Mouse (Mus musculus): ENCODE results near the gene Fnbp1. TPM values are rescaled to one million over a fixed set of nuclear protein-coding genes. Genes with fewer than 3 reads are reported as not detected.
"Not testable (repeated sequence)": the region's sequence is repeated elsewhere in the genome, so short reads cannot be mapped to it uniquely, and the experiment has no call there.

Gene Fnbp1
- polyA plus RNA-seq (2014; fragmentation: Nextera tagmentation; extraction: Ambion mirVana), result 10.8 and 11.5 TPM in 2 replicates

DNA sequence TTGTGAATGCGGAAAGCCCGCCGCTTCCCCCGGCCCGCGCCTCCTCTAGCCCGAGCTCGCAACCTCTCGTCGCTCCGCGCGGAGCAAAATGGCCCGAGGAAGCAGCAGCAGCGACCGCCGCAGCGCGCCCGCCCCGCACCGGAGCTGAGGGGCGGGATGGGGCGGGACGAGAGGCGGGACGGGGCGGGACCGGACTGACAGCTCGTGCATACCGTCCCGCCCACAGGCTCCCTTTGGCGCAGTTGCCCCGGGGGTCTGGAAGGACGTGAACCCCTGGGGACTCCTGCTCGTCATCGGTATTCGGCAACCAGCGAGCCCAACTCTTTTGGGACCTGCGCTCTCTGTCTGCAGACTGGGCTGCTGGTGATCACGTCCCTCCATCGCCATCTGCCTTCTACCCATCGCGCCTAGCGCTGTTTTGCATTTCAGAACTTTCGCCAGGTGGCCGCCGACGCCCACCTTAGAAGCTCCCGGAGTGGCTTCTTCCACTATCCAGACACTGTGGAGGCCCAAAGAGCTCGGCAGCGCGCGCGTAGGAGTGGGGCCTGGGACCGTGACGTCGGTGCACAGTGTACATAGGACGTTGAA lies at the start of gene Fnbp1:
Fnbp1 (minus strand) TSS at position 142 of the 588 bp plus-strand sequence.
- no peaks in the 10 kb centered on the region for H3K9me3 ChIP-seq (ENCODE audit: control insufficient read depth, low read length)
- ATAC-seq (ENCODE audit: low FRiP score) (peak; percentile 95), DNase-seq (ENCODE audit: low spot score, missing footprints) (peak; percentile 98)
- 0 out of 2 replicates have a peak, but pooled peaks cover 3% of the 10 kb centered on the region for H3K4me1 ChIP-seq (ENCODE audit: control insufficient read depth, insufficient read depth, low read length)
- no peaks in the 10 kb centered on the region for H3K36me3 ChIP-seq (ENCODE audit: control insufficient read depth, insufficient read depth, low read length)
- peak within 1 kb of the TSS; percentile 87 for H3K9ac ChIP-seq (ENCODE audit: low read length)
- under 1% methylated on average over 59 of the region's 59 CpGs for WGBS
- peak within 1 kb of the TSS; percentile 83 for H3K4me3 ChIP-seq (ENCODE audit: low read depth, low read length)
- peak within 1 kb of the TSS; percentile 95 for H3K4me2 ChIP-seq
- H3K27me3 ChIP-seq (ENCODE audit: control insufficient read depth, insufficient read depth, low read length), result peaks cover 4% of the 10 kb centered on the region; the same call in 1 of the 2 replicates
- H3K27ac ChIP-seq (ENCODE audit: low read depth, low read length), result peak within 1 kb of the TSS; percentile 25; the same call in 1 of the 2 replicates

DNA sequence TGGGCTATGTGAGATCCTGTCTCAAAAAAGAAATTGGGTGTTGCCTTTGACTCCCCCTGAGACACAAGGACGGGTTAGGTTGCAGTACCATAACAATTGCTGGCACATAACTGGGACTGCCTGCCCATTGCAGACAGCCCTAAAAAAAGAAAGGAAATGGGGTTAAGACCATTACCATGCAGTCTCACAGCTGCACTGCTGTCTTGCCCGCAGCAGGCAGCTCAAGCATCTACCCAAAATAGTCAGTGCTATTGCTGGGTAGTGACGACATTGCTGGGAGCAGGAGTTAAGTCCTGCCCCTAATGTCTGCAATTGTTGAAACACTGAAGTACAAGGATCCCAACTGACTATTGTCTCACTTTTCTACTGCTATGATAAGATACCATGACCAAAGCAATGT lies 47.8 kb upstream of the Fnbp1 start:
- H3K36me3 ChIP-seq (ENCODE audit: control insufficient read depth, insufficient read depth, low read length), result peaks cover 17% of the 10 kb centered on the region; the same call in 1 of the 2 replicates
- H3K27me3 ChIP-seq (ENCODE audit: control insufficient read depth, insufficient read depth, low read length), result no peaks in the 10 kb centered on the region
- H3K9me3 ChIP-seq (ENCODE audit: control insufficient read depth, low read length), result no peaks in the 10 kb centered on the region
- no peak for ATAC-seq (ENCODE audit: low FRiP score)
- no peaks in the 10 kb centered on the region for H3K4me1 ChIP-seq (ENCODE audit: control insufficient read depth, insufficient read depth, low read length)
- H3K27ac ChIP-seq (ENCODE audit: low read depth, low read length), result no peak overlapping the region
- no peak overlapping the region for H3K4me2 ChIP-seq
- no peak for DNase-seq (ENCODE audit: low spot score, missing footprints)
- no peak overlapping the region for H3K9ac ChIP-seq (ENCODE audit: low read length)
- no peak overlapping the region for H3K4me3 ChIP-seq (ENCODE audit: low read depth, low read length)
- whole genome bisulfite sequencing, result 91% methylated on average over 3 of the region's 3 CpGs

DNA sequence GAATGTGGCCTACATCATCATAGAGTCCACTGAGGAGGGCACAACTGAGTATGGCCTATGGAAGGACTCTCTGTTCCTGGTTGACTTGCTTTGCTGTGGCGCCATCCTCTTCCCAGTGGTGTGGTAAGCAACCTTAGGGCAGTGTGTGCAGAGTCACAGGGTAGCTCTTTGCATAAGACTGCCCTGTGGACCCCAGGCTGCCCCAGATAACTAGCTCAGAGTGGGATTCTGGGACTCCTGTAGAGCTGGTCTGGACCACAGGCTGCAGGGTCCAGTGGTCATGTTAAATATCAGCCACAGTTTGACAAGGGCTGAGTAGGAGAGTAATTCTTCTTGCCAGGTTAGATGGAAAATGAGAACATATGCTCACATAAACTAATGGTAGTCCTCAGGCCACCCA lies 46.9 kb upstream of the Fnbp1 start:
- 92% methylated on average over 1 of the region's 1 CpGs for WGBS
- H3K4me2 ChIP-seq, result no peak overlapping the region
- ATAC-seq (ENCODE audit: low FRiP score) (no peak), DNase-seq (ENCODE audit: low spot score, missing footprints) (no peak)
- no peaks in the 10 kb centered on the region for H3K27me3 ChIP-seq (ENCODE audit: control insufficient read depth, insufficient read depth, low read length)
- H3K36me3 ChIP-seq (ENCODE audit: control insufficient read depth, insufficient read depth, low read length), result peaks cover 18% of the 10 kb centered on the region; the same call in 1 of the 2 replicates
- H3K27ac ChIP-seq (ENCODE audit: low read depth, low read length), result no peak overlapping the region
- no peaks in the 10 kb centered on the region for H3K9me3 ChIP-seq (ENCODE audit: control insufficient read depth, low read length)
- no peak overlapping the region for H3K4me3 ChIP-seq (ENCODE audit: low read depth, low read length)
- H3K9ac ChIP-seq (ENCODE audit: low read length), result no peak overlapping the region
- H3K4me1 ChIP-seq (ENCODE audit: control insufficient read depth, insufficient read depth, low read length), result no peaks in the 10 kb centered on the region

DNA sequence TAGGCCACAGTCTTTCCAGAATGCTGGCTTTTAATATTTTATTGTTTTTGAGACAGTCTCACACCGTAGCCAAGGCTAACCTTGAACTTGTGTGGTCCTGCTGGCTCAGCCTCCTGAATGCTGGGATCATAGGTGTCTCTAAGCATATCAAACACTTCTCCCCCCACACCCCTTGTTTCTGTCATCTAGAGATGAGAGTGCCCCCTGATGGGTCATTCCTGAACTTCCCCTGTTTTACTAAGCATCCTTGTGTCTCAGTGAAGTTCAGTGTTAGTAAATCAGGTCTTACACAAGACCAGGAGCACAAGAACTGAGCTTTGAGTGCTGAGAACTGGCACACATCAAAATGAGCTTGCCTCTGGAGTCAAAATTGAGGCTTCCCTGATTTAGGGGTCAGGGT lies 42.0 kb upstream of the Fnbp1 start:
- peaks cover 19% of the 10 kb centered on the region; the same call in 1 of the 2 replicates for H3K36me3 ChIP-seq (ENCODE audit: control insufficient read depth, insufficient read depth, low read length)
- ATAC-seq (ENCODE audit: low FRiP score), result no peak
- WGBS, result 95% methylated on average over 1 of the region's 1 CpGs

DNA sequence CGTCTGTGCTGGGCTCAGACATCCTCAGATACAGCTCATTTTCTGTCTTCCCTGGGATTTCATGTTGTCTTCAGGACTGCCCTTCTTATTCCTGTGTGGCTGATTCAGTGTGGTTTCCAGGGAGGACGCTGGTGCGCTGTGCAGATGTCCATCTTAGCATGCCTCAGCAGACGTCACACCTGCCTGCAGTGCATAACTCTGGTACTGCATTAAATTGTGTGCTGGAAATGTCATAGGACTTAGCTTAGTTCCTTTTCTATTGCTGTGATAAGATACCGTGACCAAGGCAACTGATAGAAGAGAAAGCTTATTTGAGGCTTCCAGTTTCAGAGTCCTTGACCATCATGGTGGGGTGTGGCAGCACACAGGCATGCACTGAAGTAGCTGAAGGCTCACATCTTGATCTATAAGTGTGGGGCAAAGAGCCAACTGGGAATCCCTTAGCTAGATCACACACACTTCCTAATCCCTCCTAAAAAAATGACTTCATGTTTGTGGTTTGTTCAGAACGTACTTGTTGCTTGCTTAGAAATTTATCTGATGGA lies 41.0 kb upstream of the Fnbp1 start:
- H3K4me3 ChIP-seq (ENCODE audit: low read depth, low read length), result no peak overlapping the region
- no peak for ATAC-seq (ENCODE audit: low FRiP score)
- H3K9ac ChIP-seq (ENCODE audit: low read length), result no peak overlapping the region
- no peaks in the 10 kb centered on the region for H3K4me1 ChIP-seq (ENCODE audit: control insufficient read depth, insufficient read depth, low read length)
- H3K4me2 ChIP-seq, result no peak overlapping the region
- no peak overlapping the region for H3K27ac ChIP-seq (ENCODE audit: low read depth, low read length)
- H3K27me3 ChIP-seq (ENCODE audit: control insufficient read depth, insufficient read depth, low read length), result no peaks in the 10 kb centered on the region
- DNase-seq (ENCODE audit: low spot score, missing footprints), result no peak
- H3K36me3 ChIP-seq (ENCODE audit: control insufficient read depth, insufficient read depth, low read length), result peaks cover 20% of the 10 kb centered on the region; the same call in 1 of the 2 replicates
- H3K9me3 ChIP-seq (ENCODE audit: control insufficient read depth, low read length), result no peaks in the 10 kb centered on the region
- WGBS, result 91% methylated on average over 6 of the region's 6 CpGs

More for the DNA sequence above, 42.0 kb upstream of the Fnbp1 start:
- no peak for DNase-seq (ENCODE audit: low spot score, missing footprints)
- no peaks in the 10 kb centered on the region for H3K4me1 ChIP-seq (ENCODE audit: control insufficient read depth, insufficient read depth, low read length)
- H3K27me3 ChIP-seq (ENCODE audit: control insufficient read depth, insufficient read depth, low read length), result no peaks in the 10 kb centered on the region
- no peak overlapping the region for H3K27ac ChIP-seq (ENCODE audit: low read depth, low read length)
- no peak overlapping the region for H3K4me2 ChIP-seq
- no peaks in the 10 kb centered on the region for H3K9me3 ChIP-seq (ENCODE audit: control insufficient read depth, low read length)
- H3K9ac ChIP-seq (ENCODE audit: low read length), result no peak overlapping the region
- H3K4me3 ChIP-seq (ENCODE audit: low read depth, low read length), result no peak overlapping the region

DNA sequence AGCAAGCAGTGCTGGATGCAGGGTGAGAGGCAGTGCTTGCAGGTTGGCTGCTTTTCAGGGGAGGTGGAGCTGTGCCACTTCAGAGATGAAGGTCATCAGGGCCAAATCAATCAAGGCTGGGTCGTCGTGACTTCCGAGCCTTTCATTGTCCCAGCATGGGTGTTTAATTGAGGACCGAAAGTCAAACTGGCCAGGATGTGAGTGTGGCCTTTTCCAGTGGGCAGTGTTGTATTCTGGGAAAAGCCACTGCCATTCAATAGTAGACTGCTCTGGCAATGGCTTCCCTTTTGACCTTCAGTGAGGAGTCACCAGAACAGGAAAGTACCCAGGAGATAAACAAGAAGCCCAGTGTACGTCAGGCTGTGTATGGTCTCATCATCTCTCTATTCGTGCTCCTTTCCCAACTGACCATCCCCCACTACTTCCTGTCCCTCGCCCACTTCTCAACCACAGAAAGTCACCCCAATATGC lies 38.3 kb upstream of the Fnbp1 start:
- no peaks in the 10 kb centered on the region for H3K4me1 ChIP-seq (ENCODE audit: control insufficient read depth, insufficient read depth, low read length)
- WGBS, result 83% methylated on average over 7 of the region's 7 CpGs
- ATAC-seq (ENCODE audit: low FRiP score), result no peak
- H3K9ac ChIP-seq (ENCODE audit: low read length), result no peak overlapping the region
- no peak overlapping the region for H3K27ac ChIP-seq (ENCODE audit: low read depth, low read length)
- peaks cover 22% of the 10 kb centered on the region; the same call in 1 of the 2 replicates for H3K36me3 ChIP-seq (ENCODE audit: control insufficient read depth, insufficient read depth, low read length)
- no peak overlapping the region for H3K4me3 ChIP-seq (ENCODE audit: low read depth, low read length)
- H3K4me2 ChIP-seq, result no peak overlapping the region
- DNase-seq (ENCODE audit: low spot score, missing footprints), result no peak
- H3K9me3 ChIP-seq (ENCODE audit: control insufficient read depth, low read length), result no peaks in the 10 kb centered on the region
- no peaks in the 10 kb centered on the region for H3K27me3 ChIP-seq (ENCODE audit: control insufficient read depth, insufficient read depth, low read length)

DNA sequence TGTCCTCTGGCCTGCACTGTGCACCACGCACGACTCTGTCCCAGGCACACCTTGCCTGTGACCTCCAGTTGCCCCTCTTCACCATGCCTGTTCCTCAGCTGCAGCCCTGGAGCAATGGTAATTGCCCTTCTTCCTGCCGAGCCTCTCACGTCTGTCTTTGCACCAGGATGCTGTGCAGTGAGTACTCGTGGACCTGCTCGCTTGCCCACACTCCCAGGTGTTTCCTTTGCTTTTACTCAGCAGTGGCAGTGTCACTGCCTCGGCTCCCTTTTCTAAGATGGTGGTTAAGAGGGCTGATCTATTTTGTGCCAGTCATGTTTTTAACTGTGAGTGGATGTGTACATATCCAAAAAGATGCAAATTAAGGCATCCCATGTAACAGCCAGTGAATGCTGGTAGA lies 37.7 kb upstream of the Fnbp1 start:
- H3K4me2 ChIP-seq, result no peak overlapping the region
- DNase-seq (ENCODE audit: low spot score, missing footprints) (no peak), ATAC-seq (ENCODE audit: low FRiP score) (no peak)
- H3K9ac ChIP-seq (ENCODE audit: low read length), result no peak overlapping the region
- no peaks in the 10 kb centered on the region for H3K9me3 ChIP-seq (ENCODE audit: control insufficient read depth, low read length)
- H3K27me3 ChIP-seq (ENCODE audit: control insufficient read depth, insufficient read depth, low read length), result no peaks in the 10 kb centered on the region
- no peak overlapping the region for H3K27ac ChIP-seq (ENCODE audit: low read depth, low read length)
- H3K4me1 ChIP-seq (ENCODE audit: control insufficient read depth, insufficient read depth, low read length), result no peaks in the 10 kb centered on the region
- peaks cover 22% of the 10 kb centered on the region; the same call in 1 of the 2 replicates for H3K36me3 ChIP-seq (ENCODE audit: control insufficient read depth, insufficient read depth, low read length)
- WGBS, result 91% methylated on average over 7 of the region's 7 CpGs
- H3K4me3 ChIP-seq (ENCODE audit: low read depth, low read length), result no peak overlapping the region

DNA sequence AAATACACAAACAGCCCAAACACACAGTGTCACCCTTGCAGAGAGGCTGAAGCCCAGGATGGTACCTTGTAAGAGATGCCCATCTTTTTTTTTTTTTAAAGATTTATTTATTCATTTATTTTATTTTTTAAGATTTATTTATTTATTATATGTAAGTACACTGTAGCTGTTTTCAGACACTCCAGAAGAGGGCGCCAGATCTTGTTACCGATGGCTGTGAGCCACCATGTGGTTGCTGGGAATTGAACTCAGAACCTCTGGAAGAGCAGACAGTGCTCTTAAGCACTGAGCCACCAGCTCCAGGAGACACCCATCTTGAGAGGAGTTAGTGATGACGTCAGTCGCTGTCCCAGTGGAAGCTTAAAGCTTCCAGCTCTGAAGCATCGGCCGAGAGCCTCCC lies 36.8 kb upstream of the Fnbp1 start:
- peaks cover 24% of the 10 kb centered on the region; the same call in 1 of the 2 replicates for H3K36me3 ChIP-seq (ENCODE audit: control insufficient read depth, insufficient read depth, low read length)
- not testable (repeated sequence) for H3K27ac ChIP-seq (ENCODE audit: low read depth, low read length); H3K27me3 ChIP-seq (ENCODE audit: control insufficient read depth, insufficient read depth, low read length); H3K9ac ChIP-seq (ENCODE audit: low read length); H3K4me3 ChIP-seq (ENCODE audit: low read depth, low read length); H3K9me3 ChIP-seq (ENCODE audit: control insufficient read depth, low read length); ATAC-seq (ENCODE audit: low FRiP score); DNase-seq (ENCODE audit: low spot score, missing footprints); H3K4me1 ChIP-seq (ENCODE audit: control insufficient read depth, insufficient read depth, low read length); H3K4me2 ChIP-seq
- 78% methylated on average over 6 of the region's 6 CpGs for WGBS

DNA sequence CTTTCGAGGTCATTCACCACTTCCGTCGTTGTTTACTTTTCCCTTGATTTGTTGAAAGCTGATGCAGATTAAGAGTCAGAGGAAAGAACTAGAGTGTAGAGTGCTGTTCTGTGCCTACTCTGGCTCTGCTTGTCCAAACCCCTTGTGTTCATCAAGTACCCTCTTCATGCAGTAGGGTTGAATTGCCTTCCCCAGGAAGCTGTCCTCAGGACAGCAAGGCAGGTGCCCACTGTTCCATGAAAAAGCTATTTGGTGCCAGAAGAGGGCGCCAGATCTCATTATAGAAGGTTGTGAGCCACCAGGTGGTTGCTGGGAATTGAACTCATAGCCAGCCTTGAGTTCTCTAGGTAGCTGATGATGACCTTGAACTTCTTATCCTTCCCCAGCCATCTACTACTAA lies 31.5 kb upstream of the Fnbp1 start:
- Histone ChIP-seq H3K9me3 (ENCODE audit: control insufficient read depth, low read length) (no peaks in the 10 kb centered on the region), H3K4me1 (ENCODE audit: control insufficient read depth, insufficient read depth, low read length) (no peaks in the 10 kb centered on the region), H3K9ac (ENCODE audit: low read length) (no peak overlapping the region), H3K36me3 (ENCODE audit: control insufficient read depth, insufficient read depth, low read length) (peaks cover 31% of the 10 kb centered on the region), H3K4me2 (no peak overlapping the region), H3K27ac (ENCODE audit: low read depth, low read length) (no peak overlapping the region), H3K27me3 (ENCODE audit: control insufficient read depth, insufficient read depth, low read length) (no peaks in the 10 kb centered on the region), H3K4me3 (ENCODE audit: low read depth, low read length) (no peak overlapping the region)
- no peak for ATAC-seq (ENCODE audit: low FRiP score)
- WGBS, result 81% methylated on average over 4 of the region's 4 CpGs
- no peak for DNase-seq (ENCODE audit: low spot score, missing footprints)
